Mouse (Mus musculus) layer of hippocampus, adult 2 months (tissue): ENCODE measurements around the gene Gss. TPM values are rescaled to one million over a fixed set of nuclear protein-coding genes. Genes with fewer than 3 reads are reported as not detected.
"Not testable (repeated sequence)": the region's sequence is repeated elsewhere in the genome, so short reads cannot be mapped to it uniquely, and the experiment has no call there.

Experiments
- DNase-seq, 2 experiments: peaks; one replicate each; pipeline ENCODE4 v3.0.0; 2022; ENCODE audit warnings: low spot score in 2 of 2
- H3K27ac ChIP-seq: fragments of 200-600 bp; 2 replicates; pipeline ENCODE4 v1.8.1; 2022
- H3K4me3 ChIP-seq: fragments of 200-600 bp; 2 replicates; pipeline ENCODE4 v1.8.1; 2022; ENCODE audit warnings: mild to moderate bottlenecking
- CTCF ChIP-seq: fragments of 200-600 bp; conservative IDR thresholded peaks from 2 replicates; pipeline ENCODE4 v1.8.1; 2022; ENCODE audit warnings: antibody characterized with exemption, mild to moderate bottlenecking, moderate library complexity
- total RNA-seq, 2 experiments: library from RNA; stranded (reverse); gene quantifications; 2 replicates each; pipeline ENCODE4 v1.2.3; 2021

Gene Gss
- total RNA-seq, 2 experiments from 2014 or later: 25.6 to 26.2 TPM

DNA sequence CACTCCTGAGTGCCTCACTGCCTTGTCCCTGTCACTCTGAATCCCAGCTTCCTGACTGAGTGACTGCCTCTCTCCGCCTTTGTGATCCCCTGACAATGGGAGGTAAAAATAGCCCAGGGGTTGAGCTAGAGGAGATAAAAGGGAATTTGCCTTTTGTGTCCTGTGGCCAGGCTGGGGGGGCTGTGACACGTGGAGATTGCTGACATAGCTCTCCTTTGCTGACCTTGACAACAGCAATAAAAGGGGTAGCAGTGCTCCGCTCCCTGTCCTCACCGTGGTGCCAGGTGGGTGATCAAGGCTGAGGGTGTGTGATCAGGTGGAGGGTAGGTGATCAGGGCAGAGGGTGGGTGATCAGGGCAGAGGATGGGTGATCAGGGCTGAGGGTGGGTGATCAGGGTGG is 18.4 kb upstream of the Gss start, which contains the start of gene Myh7b:
Gene Myh7b, plus strand, starts transcription at position 235 of the 400 bp plus-strand sequence.
- H3K4me3 ChIP-seq: no peak within 1 kb of the TSS
- no peak for DNase-seq
- TF ChIP-seq CTCF: no peak
- no peak within 1 kb of the TSS for H3K27ac ChIP-seq

DNA sequence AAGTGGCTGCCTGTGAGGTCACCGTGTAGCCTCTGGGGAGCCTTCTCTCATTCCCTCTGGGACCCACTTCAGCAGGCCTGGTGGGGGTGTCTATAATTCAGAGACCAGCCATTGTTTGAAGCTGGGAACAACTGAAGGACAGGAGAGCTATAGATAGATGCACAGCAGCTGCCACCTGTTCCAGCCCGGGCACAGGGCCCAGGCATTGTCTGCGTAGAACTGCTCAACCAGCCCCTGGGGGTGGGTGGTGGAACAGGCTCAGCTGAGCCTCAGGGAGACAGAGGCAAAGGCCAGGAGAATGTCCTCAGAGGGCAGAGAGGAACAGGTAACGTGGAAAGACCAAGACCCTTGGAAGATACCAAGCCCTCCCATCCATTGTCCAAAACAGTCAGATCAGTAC is 13.8 kb upstream of the Gss start:
- peak overlapping the region; percentile 89 for H3K27ac ChIP-seq
- peak; percentile 75 for TF ChIP-seq CTCF
- no peak overlapping the region for H3K4me3 ChIP-seq
- DNase-seq: peak; percentile 79 to 82

DNA sequence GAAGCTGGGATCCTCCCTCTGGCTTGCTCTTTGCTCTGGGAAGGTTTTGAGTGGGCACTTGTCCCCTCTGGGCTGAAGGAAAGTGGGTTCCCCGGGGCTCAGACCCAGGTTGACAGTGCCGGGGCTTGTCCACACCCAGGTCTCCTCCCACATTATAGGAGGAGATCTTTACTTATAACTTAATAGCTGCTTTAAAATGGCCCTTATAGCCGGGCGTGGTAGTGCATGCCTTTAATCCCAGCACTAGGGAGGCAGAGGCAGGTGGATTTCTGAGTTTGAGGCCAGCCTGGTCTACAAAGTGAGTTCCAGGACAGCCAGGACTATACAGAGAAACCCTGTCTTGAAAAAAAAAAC is 12.6 kb upstream of the Gss start:
- not testable (repeated sequence) for DNase-seq, H3K4me3 ChIP-seq, H3K27ac ChIP-seq

DNA sequence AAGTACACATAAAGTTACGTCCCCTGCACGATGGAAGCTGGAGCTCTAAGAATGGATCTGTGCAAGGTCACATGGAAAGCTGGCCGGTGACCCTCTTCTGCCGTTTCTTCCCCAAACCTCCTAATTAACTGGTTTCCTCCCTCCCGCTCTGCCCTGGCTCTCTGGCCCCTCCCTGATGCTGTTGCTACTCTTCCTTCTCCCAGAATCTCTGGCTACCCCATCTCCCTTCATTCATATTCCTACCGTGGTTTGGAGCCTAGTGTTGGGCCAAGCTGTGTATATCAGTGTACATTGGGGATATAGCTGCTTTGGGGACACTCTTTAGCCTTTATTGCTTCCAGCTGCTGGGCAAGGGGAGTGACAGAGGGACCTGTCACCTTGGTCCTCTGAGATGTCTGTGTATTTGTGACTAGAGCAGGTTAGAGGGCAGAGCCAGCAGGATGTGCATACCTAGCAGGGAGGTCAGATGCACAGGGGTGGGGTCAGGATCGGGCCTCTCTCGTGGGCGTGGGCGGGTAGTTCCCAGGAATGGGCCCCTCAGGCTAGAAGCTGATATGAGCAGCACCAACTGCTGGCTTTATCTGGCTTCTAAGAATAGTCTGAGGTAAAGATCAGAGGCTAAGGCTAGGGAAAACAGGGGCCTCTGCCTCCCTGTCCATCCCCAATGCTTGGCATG is 12.1 kb upstream of the Gss start:
- Histone ChIP-seq H3K27ac (no peak overlapping the region), H3K4me3 (no peak overlapping the region)
- DNase-seq: no peak
- no peak for TF ChIP-seq CTCF

DNA sequence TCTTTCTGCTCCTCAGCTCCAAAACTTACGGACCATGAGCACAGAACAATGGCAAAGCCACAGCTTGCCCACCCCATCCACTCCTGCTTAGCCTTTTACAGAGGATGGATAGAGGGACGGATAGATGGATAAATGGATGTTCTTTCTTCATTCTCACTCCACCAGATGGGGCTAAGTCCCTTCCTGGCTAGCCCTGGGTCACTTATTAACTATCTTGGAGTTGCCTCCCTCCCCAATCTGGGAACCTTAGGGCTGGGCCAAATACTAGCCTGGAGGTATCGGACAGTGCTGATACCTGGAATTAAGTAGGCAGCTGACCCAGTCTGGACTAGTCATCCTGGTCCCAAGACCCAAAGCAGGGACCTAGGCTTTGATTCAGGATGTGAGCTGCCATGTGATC is 11.1 kb upstream of the Gss start:
- 0 out of 2 replicates have a peak, but pooled peaks have one; percentile 7 for TF ChIP-seq CTCF
- no peak for DNase-seq
- Histone ChIP-seq H3K4me3 (no peak overlapping the region), H3K27ac (no peak overlapping the region)

DNA sequence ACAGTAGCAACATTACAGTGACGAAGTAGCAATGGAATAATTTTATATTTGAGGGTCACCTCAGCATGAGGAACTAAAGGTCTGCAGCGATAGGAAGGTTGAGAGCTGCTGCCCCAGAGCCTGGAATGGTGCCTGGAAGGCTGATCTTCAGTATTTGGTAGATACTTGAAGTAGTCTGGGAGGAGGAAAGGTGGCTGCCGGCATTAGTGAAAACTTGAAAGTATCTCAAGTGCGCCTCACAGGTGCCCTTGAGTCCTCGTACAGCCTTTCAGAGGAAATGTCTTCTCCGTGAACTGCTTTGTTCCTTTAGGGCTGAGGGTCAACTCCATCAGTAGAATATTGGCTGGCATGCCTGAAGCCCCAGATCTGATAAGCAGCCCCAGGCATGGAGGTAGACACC is 2.9 kb upstream of the Gss start:
- Histone ChIP-seq H3K27ac (no peak overlapping the region), H3K4me3 (no peak overlapping the region)
- DNase-seq: no peak
- TF ChIP-seq CTCF: no peak

DNA sequence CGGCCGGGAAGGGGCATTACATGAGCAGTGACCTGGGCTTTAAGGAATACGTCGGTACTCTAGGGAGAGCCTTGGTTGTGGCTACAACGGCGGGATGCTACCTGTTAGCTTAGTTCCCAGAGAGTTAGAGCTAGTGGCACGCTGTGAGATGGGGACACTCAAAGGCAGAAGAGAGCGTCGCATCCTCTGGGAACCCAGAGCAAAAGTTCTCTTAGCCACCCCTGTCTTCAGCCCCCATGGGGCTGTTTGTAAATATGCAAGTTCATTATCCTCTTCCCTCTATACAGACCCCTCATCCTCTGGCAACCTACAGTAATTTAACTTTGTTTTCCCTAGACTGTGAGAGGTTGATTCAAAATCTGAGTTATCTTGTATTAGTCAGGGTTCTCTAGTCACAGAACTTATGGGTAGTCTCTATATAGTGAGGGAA is 259 bp upstream of the Gss start:
- peak overlapping the region; percentile 94 for H3K27ac ChIP-seq
- H3K4me3 ChIP-seq: peak overlapping the region; percentile 78
- DNase-seq: no peak
- peak; percentile 43 for TF ChIP-seq CTCF

DNA sequence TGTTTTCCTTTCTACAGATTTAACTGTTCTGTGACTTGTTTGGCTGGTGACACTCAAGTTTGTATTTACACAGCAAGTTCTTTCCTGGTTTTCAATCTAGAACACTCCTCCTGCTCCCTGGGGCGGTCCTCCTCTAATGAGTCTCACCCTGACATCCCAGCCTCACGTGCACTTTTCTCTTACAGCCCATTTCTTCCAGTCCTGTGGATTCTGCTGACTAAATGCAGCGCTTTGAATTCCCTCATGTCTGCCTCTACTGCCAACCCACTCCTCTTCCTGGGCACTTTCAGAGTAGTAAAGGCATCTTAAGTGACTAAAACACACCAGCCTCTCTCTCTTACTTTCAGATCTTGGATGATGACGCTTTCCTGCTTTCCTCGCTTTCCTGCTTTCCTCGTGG is 934 bp downstream of the Gss start:
- H3K27ac ChIP-seq: peak overlapping the region; percentile 94; the same call in 1 of the 2 replicates
- peak overlapping the region; percentile 78 for H3K4me3 ChIP-seq
- DNase-seq: no peak
- TF ChIP-seq CTCF: no peak

DNA sequence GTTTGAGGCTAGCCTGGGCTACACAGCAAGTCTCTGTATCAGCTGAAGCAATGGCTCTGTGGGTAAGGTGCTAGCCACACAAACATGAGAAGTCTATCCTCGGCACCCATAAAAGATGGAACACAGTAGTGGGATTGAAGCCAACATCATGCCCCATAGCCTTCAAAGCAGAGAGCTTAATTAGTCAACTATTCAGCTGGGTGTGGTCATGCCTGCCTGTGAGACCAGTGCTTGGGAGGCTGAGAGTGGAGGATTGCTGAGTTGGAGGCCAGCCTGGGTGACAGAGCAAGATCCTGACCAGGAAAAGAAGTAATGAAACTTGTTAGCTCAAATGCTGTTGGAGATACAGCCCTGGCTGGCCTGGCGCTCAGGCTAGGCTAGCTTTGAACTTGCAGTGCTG is 1.7 kb downstream of the Gss start:
- no peak overlapping the region for H3K4me3 ChIP-seq
- no peak for DNase-seq
- H3K27ac ChIP-seq: no peak overlapping the region
- no peak for TF ChIP-seq CTCF

DNA sequence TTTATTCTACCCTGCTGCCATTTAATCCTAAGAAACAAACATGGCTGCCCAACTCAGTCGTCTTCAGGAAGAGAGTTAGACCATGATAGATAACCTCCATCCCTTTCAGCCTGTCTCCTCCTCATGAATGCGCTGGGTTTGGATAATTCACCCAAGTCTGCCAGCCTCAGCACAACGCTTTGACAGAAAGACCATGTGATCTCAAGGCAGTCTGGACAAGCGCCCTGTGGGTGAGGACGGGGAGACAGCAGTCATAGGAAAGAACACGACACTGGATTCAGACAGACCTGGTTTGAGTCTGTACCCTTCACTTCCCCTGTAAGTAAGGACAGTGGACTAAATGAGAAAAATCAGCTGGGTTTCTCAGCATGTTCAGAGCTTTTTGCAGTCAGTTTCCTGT is 3.1 kb downstream of the Gss start:
- DNase-seq: no peak
- H3K27ac ChIP-seq: peak overlapping the region; percentile 12; the same call in 1 of the 2 replicates
- TF ChIP-seq CTCF: no peak

DNA sequence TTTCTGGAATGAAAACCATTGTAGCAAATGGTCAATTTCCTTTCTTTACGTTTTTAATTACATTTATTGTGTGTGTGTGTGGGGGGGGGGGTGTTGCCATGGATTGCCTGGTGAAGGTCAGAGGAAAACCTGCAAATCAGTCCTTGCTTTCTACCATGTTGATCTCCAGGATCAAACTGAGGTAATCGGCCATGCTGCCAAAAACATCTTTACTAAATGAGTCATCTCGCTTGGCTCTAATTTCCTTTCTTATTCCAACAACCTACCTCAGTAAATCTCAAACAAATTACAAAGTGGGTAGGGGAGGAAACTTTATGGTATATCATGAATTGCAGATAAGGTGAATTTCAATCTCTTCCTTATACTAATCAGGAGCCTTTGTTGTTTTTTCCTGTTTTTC is 4.5 kb downstream of the Gss start:
- Histone ChIP-seq H3K27ac (no peak overlapping the region), H3K4me3 (no peak overlapping the region)
- no peak for DNase-seq
- TF ChIP-seq CTCF: no peak

More for the DNA sequence above, 3.1 kb downstream of the Gss start:
- H3K4me3 ChIP-seq: no peak overlapping the region

DNA sequence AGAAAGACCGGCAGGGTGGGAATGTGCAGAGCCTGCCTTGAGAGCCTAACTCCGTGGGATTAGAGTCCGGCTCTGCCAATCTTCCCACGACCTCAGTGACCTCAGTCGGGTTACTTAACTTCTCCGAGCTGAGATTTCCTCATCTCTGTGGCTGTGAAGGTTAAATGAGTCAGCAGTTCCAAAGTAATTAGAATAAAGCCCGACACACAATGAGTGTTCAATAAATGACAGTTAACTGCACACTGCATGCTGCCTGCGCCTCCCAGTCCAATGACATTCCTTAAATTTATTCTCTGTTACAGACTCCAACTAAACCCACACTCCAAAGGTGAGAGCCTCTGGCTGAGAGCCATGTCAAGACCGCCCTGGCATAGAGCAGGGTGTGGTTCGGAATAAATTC is 7.1 kb downstream of the Gss start:
- no peak overlapping the region for H3K27ac ChIP-seq
- no peak for DNase-seq
- no peak for TF ChIP-seq CTCF

DNA sequence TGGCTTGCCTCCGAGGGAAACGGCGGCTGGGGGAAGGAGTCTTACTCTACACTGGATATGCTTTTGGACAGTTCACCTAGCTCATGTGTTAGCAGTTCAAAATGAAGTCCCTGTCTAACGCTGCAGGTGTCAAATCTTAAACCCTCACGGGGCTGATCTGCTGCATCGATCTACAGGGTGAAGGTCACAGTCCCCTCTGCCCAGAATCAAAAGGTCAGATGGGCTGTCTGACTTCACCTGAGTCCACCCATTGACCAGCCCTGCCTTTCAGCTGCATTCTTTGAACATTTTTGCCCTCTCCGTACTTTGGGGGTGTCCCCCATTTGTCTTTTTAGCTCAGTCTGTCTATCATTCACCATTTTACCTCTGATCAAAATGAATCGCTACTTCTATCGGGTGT is 7.5 kb downstream of the Gss start:
- TF ChIP-seq CTCF: no peak
- H3K27ac ChIP-seq: no peak overlapping the region
- DNase-seq: no peak
- no peak overlapping the region for H3K4me3 ChIP-seq

More for the DNA sequence above, 7.1 kb downstream of the Gss start:
- H3K4me3 ChIP-seq: no peak overlapping the region

DNA sequence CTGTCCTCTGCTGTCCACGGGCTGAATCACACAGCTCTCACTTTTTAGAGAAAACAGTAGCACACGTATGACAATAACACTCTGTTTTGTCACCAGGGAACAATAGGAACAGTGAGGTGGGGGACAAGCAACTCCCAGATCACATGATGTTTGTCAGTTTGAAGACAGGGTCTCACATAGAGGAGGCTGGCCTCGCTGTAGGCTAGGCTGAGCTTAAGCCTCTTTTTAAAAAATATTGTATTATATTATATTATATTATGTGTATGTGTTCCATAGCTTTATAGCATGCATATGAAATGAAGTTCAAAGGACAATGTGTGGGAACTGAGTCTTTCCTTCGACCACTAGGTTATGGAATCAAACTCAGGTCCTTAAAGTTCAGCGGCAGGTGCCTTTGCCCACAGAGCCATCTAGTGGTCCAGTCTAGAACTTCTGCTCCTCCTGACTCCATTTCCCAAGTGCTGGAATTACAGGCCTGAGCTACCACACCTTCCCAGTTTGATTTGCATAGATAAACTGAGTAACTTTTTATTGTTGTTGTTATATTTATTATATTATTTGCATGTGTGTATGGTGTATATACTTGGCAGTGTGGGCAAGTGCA is 8.6 kb downstream of the Gss start:
- Histone ChIP-seq H3K27ac (no peak overlapping the region), H3K4me3 (no peak overlapping the region)
- peak; percentile 30 to 62 for DNase-seq
- peak; percentile 93 for TF ChIP-seq CTCF
